Mouse (Mus musculus) MEL (cell line): ENCODE results near the gene Ntmt1. TPM values are rescaled to one million over a fixed set of nuclear protein-coding genes. Genes with fewer than 3 reads are reported as not detected.

ENCODE experiments used
- DNase-seq: peaks from one replicate; pipeline ENCODE4 v3.0.0; 2011; ENCODE audit warnings: low read depth, low spot score
- H3K27ac ChIP-seq: 2 replicates; pipeline ENCODE4 v1.5.1; 2012; ENCODE audit warnings: low read depth, mild to moderate bottlenecking, control low read depth, low read length, moderate library complexity; ENCODE audit not compliant: control insufficient read depth
- H3K27me3 ChIP-seq, 2 experiments: fragments of 150-350 bp in 1 of 2; sonication (generic) in 1 of 2; 2 replicates each; pipeline ENCODE4 v1.6.1; 2012; ENCODE audit warnings: low read length in 2 of 2, mild to moderate bottlenecking in 2 of 2, improper control_type of control experiment in 1 of 2, moderate library complexity in 1 of 2; ENCODE audit not compliant: insufficient read depth in 2 of 2, control insufficient read depth in 1 of 2
- H3K36me3 ChIP-seq, 2 experiments: 2 replicates each; pipeline ENCODE4 v1.6.1; 2012 to 2014; ENCODE audit warnings: low read length in 2 of 2, improper control_type of control experiment in 1 of 2, inconsistent platforms in 1 of 2, mild to moderate bottlenecking in 1 of 2; ENCODE audit not compliant: insufficient read depth in 2 of 2, control insufficient read depth in 1 of 2
- H3K4me1 ChIP-seq, 2 experiments: fragments of 150-350 bp in 1 of 2; sonication (generic) in 1 of 2; 2 replicates each; pipeline ENCODE4 v1.6.1; 2012; ENCODE audit warnings: low read length in 2 of 2, improper control_type of control experiment in 1 of 2, mild to moderate bottlenecking in 1 of 2; ENCODE audit not compliant: insufficient read depth in 2 of 2, control insufficient read depth in 1 of 2
- H3K4me3 ChIP-seq, 2 experiments: fragments of 150-350 bp in 1 of 2; sonication (generic) in 1 of 2; 2 replicates each; pipeline ENCODE4 v1.5.1; 2012; ENCODE audit warnings: low read depth in 2 of 2, low read length in 2 of 2, mild to moderate bottlenecking in 2 of 2, moderate library complexity in 2 of 2, control low read depth in 1 of 2, improper control_type of control experiment in 1 of 2; ENCODE audit not compliant: control insufficient read depth in 1 of 2, insufficient read depth in 1 of 2
- H3K79me2 ChIP-seq: 2 replicates; pipeline ENCODE4 v1.6.1; 2012; ENCODE audit warnings: mild to moderate bottlenecking, low read length, moderate library complexity; ENCODE audit not compliant: control insufficient read depth, poor library complexity, insufficient read depth
- H3K9ac ChIP-seq: 2 replicates; pipeline ENCODE4 v1.6.1; 2012; ENCODE audit warnings: low read depth, mild to moderate bottlenecking, control low read depth, low read length, moderate library complexity; ENCODE audit not compliant: control insufficient read depth, poor library complexity, severe bottlenecking
- H3K9me3 ChIP-seq: fragments of 150-350 bp; sonication (generic); replicated peaks from 2 replicates; pipeline ENCODE4 v1.6.1; 2012; ENCODE audit warnings: mild to moderate bottlenecking, low read length, improper control_type of control experiment, moderate library complexity; ENCODE audit not compliant: insufficient read depth
- BHLHE40 ChIP-seq: IDR thresholded peaks from 2 replicates; pipeline ENCODE4 v1.6.1; 2012; ENCODE audit warnings: low read depth, mild to moderate bottlenecking, inconsistent platforms, low read length, improper control_type of control experiment, borderline replicate concordance
- ETS1 ChIP-seq: IDR thresholded peaks from 2 replicates; pipeline ENCODE4 v1.6.1; 2012; ENCODE audit warnings: low read depth, mild to moderate bottlenecking, inconsistent platforms, low read length, improper control_type of control experiment, moderate library complexity
- MAZ ChIP-seq: IDR thresholded peaks from 2 replicates; pipeline ENCODE4 v1.6.1; 2012; ENCODE audit warnings: low read depth, mild to moderate bottlenecking, inconsistent platforms, low read length, improper control_type of control experiment
- NELFE ChIP-seq: IDR thresholded peaks from 2 replicates; pipeline ENCODE4 v1.6.1; 2011; ENCODE audit warnings: low read depth, low read length, improper control_type of control experiment
- POLR2AphosphoS2 ChIP-seq: IDR thresholded peaks from 2 replicates; pipeline ENCODE4 v1.6.1; 2011; ENCODE audit warnings: low read length, improper control_type of control experiment
- RCOR1 ChIP-seq: IDR thresholded peaks from 2 replicates; pipeline ENCODE4 v1.6.1; 2012; ENCODE audit warnings: low read depth, mild to moderate bottlenecking, inconsistent platforms, low read length, improper control_type of control experiment
- TAL1 ChIP-seq: IDR thresholded peaks from 2 replicates; pipeline ENCODE4 v1.6.1; 2012; ENCODE audit warnings: mild to moderate bottlenecking, inconsistent platforms, low read length, moderate library complexity, mixed read lengths
- USF1 ChIP-seq: IDR thresholded peaks from 2 replicates; pipeline ENCODE4 v1.6.1; 2014; ENCODE audit warnings: low read depth, mild to moderate bottlenecking, inconsistent platforms, low read length, improper control_type of control experiment, moderate library complexity
- USF2 ChIP-seq, 2 experiments: IDR thresholded peaks; 2 replicates each; pipeline ENCODE4 v1.6.1; 2011 to 2012; ENCODE audit warnings: improper control_type of control experiment in 2 of 2, low read length in 2 of 2, borderline replicate concordance in 1 of 2, inconsistent platforms in 1 of 2, low read depth in 1 of 2, mild to moderate bottlenecking in 1 of 2; ENCODE audit not compliant: insufficient read depth in 1 of 2
- ZC3H11A ChIP-seq: IDR thresholded peaks from 2 replicates; pipeline ENCODE4 v1.6.1; 2012; ENCODE audit warnings: low read depth, mild to moderate bottlenecking, inconsistent platforms, low read length, improper control_type of control experiment
- ZMIZ1 ChIP-seq: IDR thresholded peaks from 2 replicates; pipeline ENCODE4 v1.6.1; 2012; ENCODE audit warnings: low read depth, mild to moderate bottlenecking, inconsistent platforms, low read length, improper control_type of control experiment, moderate library complexity
- polyA plus RNA-seq, 2 experiments: library from polyadenylated mRNA; stranded (reverse) in 1 of 2; unstranded in 1 of 2; fragments of >175 nt in 1 of 2; fragments of >200 nt in 1 of 2; gene quantifications; 2 replicates each; pipeline versions ENCODE4 v1.2.1 to v1.2.4; 2012; ENCODE audit warnings: low replicate concordance in 2 of 2, low read depth in 1 of 2; ENCODE audit not compliant: insufficient read length in 2 of 2, insufficient read depth in 1 of 2, missing spikeins in 1 of 2
- total RNA-seq: library from RNA; depleted of rRNA; stranded (reverse); fragments of 300-350 nt; gene quantifications from 2 replicates; pipeline ENCODE4 v1.2.3, GENCODE M21; 2012

Ntmt1 gene
- total and polyA plus RNA-seq, 3 experiments = 58.9 to 83.2 TPM; not detected in 1

GRCm38 (mm10) chr2:30778235-30778634 is 29.4 kb upstream of the Ntmt1 start:
- Histone ChIP-seq H3K4me1 (peaks cover 5 to 11% of the 10 kb centered on the region in 2 experiments), H3K27ac (no peak overlapping the region), H3K9me3 (no peaks in the 10 kb centered on the region), H3K9ac (no peak overlapping the region), H3K79me2 (no peaks in the 10 kb centered on the region), H3K27me3 (no peaks in the 10 kb centered on the region), H3K36me3 (peaks cover 0 to under 1% of the 10 kb centered on the region in 2 experiments; a peak in 2 of 4 replicates), H3K4me3 (no peak overlapping the region)
- TF ChIP-seq USF2 (IDR thresholded peaks at IDR 0.05; ENCODE audit: borderline replicate concordance in 1 of 2, insufficient read depth in 1 of 2, low read depth in 1 of 2, low read length in 2 of 2) = no peak
- no peak for TF ChIP-seq BHLHE40
- TF ChIP-seq MAZ = no peak
- no peak for TF ChIP-seq RCOR1
- no peak for TF ChIP-seq USF1
- no peak for TF ChIP-seq NELFE
- no peak for DNase-seq

DNA sequence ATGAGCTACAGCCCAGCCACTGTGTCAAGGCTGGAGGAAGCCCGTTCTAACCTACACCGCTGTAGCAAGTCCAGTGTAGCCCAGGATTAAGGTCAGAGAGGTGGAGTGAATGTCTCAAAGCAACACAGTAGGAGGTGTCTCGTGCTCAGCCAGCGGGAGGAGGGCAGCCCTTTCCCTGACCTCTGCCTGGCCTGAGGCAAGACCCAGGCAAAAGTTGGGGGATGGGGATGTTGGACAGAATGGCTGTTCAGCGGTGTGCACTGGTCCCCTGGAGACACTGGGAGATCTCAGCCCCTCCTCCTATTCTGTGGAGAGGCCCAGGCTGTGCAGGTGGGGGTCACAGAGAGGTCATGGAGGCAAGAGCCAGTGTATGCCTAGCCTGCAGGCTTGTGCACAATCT is 28.4 kb upstream of the Ntmt1 start:
- H3K36me3 ChIP-seq = no peaks in the 10 kb centered on the region
- H3K4me1 ChIP-seq = peaks cover 0 to 9% of the 10 kb centered on the region in 2 experiments; a peak in 3 of 4 replicates
- DNase-seq = no peak
- TF ChIP-seq ZMIZ1 (no peak), ETS1 (no peak), ZC3H11A (no peak)
- H3K79me2 ChIP-seq = no peaks in the 10 kb centered on the region
- no peaks in the 10 kb centered on the region for H3K9me3 ChIP-seq
- no peak overlapping the region for H3K27ac ChIP-seq
- no peaks in the 10 kb centered on the region for H3K27me3 ChIP-seq
- H3K4me3 ChIP-seq = no peak overlapping the region
- no peak overlapping the region for H3K9ac ChIP-seq

DNA sequence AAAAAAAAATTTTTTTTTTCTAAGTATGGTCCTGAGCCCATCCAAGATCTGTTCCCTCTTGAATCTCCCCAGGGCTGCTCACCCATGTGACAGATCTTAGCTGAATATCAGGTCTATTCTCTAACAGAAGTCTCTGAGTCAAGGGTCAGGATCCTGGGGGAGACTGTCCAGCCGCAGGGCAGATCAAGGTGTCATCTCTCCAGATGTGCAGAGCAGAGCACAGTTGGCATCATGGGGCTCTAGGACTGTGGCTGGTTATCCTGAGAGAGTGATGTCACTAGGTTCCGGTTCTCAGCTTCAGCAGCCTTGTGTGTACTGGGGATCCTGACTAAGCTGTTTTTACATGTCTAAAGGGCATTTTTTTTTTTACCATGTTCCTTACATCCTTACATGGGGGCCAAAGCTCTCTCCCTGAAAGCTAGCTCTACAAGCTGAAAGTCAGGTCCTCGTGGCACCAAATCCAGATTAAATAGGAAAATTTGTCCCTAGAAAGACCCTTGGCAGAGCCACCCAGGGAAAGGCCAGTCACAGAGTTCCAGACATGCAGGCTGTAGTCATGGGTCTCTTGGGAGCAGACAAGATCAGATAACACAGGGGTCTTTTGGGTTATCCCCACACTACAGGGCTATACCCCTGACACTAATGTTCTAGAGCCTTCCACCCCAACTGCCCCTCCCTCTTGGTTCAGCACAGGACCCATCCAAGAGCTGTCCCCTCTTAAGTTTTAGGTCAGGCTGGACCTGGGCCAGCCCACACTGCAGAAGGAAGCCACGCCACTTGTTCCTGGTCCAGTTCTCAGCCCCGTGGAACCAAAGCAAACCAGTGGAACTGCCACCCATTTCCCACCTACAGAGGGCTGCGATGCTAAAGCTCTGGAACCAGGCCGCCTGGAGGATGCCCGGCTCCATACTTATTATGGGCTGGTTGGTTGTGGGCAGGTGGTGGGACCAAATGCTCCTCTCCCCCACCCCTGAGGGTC is 25.0 kb upstream of the Ntmt1 start:
- no peak for TF ChIP-seq TAL1
- TF ChIP-seq RCOR1 = no peak
- no peak for TF ChIP-seq POLR2AphosphoS2
- no peak for TF ChIP-seq MAZ
- Histone ChIP-seq H3K27me3 (no peaks in the 10 kb centered on the region), H3K4me3 (peak overlapping the region; percentile 33 to 47; a peak in 3 of 4 replicates), H3K27ac (no peak overlapping the region), H3K36me3 (no peaks in the 10 kb centered on the region), H3K79me2 (no peaks in the 10 kb centered on the region), H3K4me1 (peaks cover 0 to 9% of the 10 kb centered on the region in 2 experiments; a peak in 3 of 4 replicates), H3K9ac (peak overlapping the region; percentile 55), H3K9me3 (no peaks in the 10 kb centered on the region)
- DNase-seq = no peak
